Mouse (Mus musculus): ENCODE measurements at regions not wholly inside any gene's neighbourhood (a gene's known extent, or its start where the extent isn't known, plus 50 kb on each side); places are given as distances from the start of the nearest gene placed in this dataset.

GRCm38 (mm10) chr14:87297160-87297559 is 119.3 kb upstream of the Tdrd3 start:
- Histone ChIP-seq H3K9ac (no peak overlapping the region), H3K4me1 (replicated peaks) (no peaks in the 10 kb centered on the region), H3K9me3 (replicated peaks) (no peaks in the 10 kb centered on the region), H3K4me2 (no peak overlapping the region), H3K27ac (no peak overlapping the region), H3K4me3 (replicated peaks) (no peak overlapping the region), H3K36me3 (no peaks in the 10 kb centered on the region), H3K27me3 (no peaks in the 10 kb centered on the region)
- 50% methylated on average over 5 of the region's 5 CpGs for WGBS (ENCODE audit: insufficient replicate concordance)
- ATAC-seq (ENCODE audit: low read depth) (no peak), DNase-seq (no peak)

GRCm38 (mm10) chr14:87300838-87301237 is 115.6 kb upstream of the Tdrd3 start:
- no peak overlapping the region for H3K4me3 ChIP-seq (replicated peaks)
- no peaks in the 10 kb centered on the region for H3K4me1 ChIP-seq (replicated peaks)
- no peak overlapping the region for H3K9ac ChIP-seq
- DNase-seq, result no peak
- no peak overlapping the region for H3K27ac ChIP-seq
- no peaks in the 10 kb centered on the region for H3K36me3 ChIP-seq
- no peak overlapping the region for H3K4me2 ChIP-seq
- no peaks in the 10 kb centered on the region for H3K9me3 ChIP-seq (replicated peaks)
- no peaks in the 10 kb centered on the region for H3K27me3 ChIP-seq
- ATAC-seq (ENCODE audit: low read depth), result no peak
- WGBS (ENCODE audit: insufficient replicate concordance), result 65% methylated on average over 4 of the region's 4 CpGs

- no peak overlapping the region for H3K9ac ChIP-seq
- no peak overlapping the region for H3K4me3 ChIP-seq (replicated peaks)
- no peaks in the 10 kb centered on the region for H3K27me3 ChIP-seq
- no peaks in the 10 kb centered on the region for H3K4me1 ChIP-seq (replicated peaks)
- no peak for DNase-seq
- H3K27ac ChIP-seq, result no peak overlapping the region
- no peak for ATAC-seq (ENCODE audit: low read depth)
- H3K9me3 ChIP-seq (replicated peaks), result no peaks in the 10 kb centered on the region
- no peaks in the 10 kb centered on the region for H3K36me3 ChIP-seq
- no peak overlapping the region for H3K4me2 ChIP-seq
- 57% methylated on average over 5 of the region's 5 CpGs for WGBS (ENCODE audit: insufficient replicate concordance)
These were observed 114.9 kb upstream of the Tdrd3 start for GRCm38 (mm10) chr14:87301564-87301963.

GRCm38 (mm10) chr14:87305481-87305880 is 111.0 kb upstream of the Tdrd3 start:
- H3K4me1 ChIP-seq (replicated peaks), result no peaks in the 10 kb centered on the region
- H3K9me3 ChIP-seq (replicated peaks), result no peaks in the 10 kb centered on the region
- no peaks in the 10 kb centered on the region for H3K27me3 ChIP-seq
- no peak for ATAC-seq (ENCODE audit: low read depth)
- H3K9ac ChIP-seq, result no peak overlapping the region
- no peak overlapping the region for H3K4me2 ChIP-seq
- DNase-seq, result no peak
- WGBS (ENCODE audit: insufficient replicate concordance), result 69% methylated on average over 2 of the region's 2 CpGs
- H3K36me3 ChIP-seq, result no peaks in the 10 kb centered on the region
- no peak overlapping the region for H3K27ac ChIP-seq
- no peak overlapping the region for H3K4me3 ChIP-seq (replicated peaks)

GRCm38 (mm10) chr14:87306011-87306410 is 110.4 kb upstream of the Tdrd3 start:
- Histone ChIP-seq H3K9ac (no peak overlapping the region), H3K4me1 (replicated peaks) (no peaks in the 10 kb centered on the region), H3K27me3 (no peaks in the 10 kb centered on the region), H3K9me3 (replicated peaks) (no peaks in the 10 kb centered on the region), H3K27ac (no peak overlapping the region), H3K4me2 (no peak overlapping the region), H3K36me3 (no peaks in the 10 kb centered on the region), H3K4me3 (replicated peaks) (no peak overlapping the region)
- ATAC-seq (ENCODE audit: low read depth), result no peak
- WGBS (ENCODE audit: insufficient replicate concordance), result 63% methylated on average over 7 of the region's 7 CpGs
- no peak for DNase-seq

- no peaks in the 10 kb centered on the region for H3K4me1 ChIP-seq (replicated peaks)
- H3K4me3 ChIP-seq (replicated peaks), result no peak overlapping the region
- 70% methylated on average over 7 of the region's 7 CpGs for WGBS (ENCODE audit: insufficient replicate concordance)
- H3K27me3 ChIP-seq, result no peaks in the 10 kb centered on the region
- no peak for DNase-seq
- H3K36me3 ChIP-seq, result no peaks in the 10 kb centered on the region
- H3K4me2 ChIP-seq, result no peak overlapping the region
- ATAC-seq (ENCODE audit: low read depth), result no peak
- no peak overlapping the region for H3K27ac ChIP-seq
- no peak overlapping the region for H3K9ac ChIP-seq
- no peaks in the 10 kb centered on the region for H3K9me3 ChIP-seq (replicated peaks)
These were observed 108.4 kb upstream of the Tdrd3 start for GRCm38 (mm10) chr14:87308016-87308415.

- H3K27me3 ChIP-seq, result no peaks in the 10 kb centered on the region
- H3K4me2 ChIP-seq, result no peak overlapping the region
- H3K27ac ChIP-seq, result no peak overlapping the region
- no peak overlapping the region for H3K9ac ChIP-seq
- DNase-seq (no peak), ATAC-seq (ENCODE audit: low read depth) (no peak)
- H3K4me1 ChIP-seq (replicated peaks), result no peaks in the 10 kb centered on the region
- H3K9me3 ChIP-seq (replicated peaks), result no peaks in the 10 kb centered on the region
- 71% methylated on average over 5 of the region's 5 CpGs for WGBS (ENCODE audit: insufficient replicate concordance)
- no peaks in the 10 kb centered on the region for H3K36me3 ChIP-seq
- no peak overlapping the region for H3K4me3 ChIP-seq (replicated peaks)
These were observed 104.1 kb upstream of the Tdrd3 start for GRCm38 (mm10) chr14:87312318-87312717.

- H3K27me3 ChIP-seq, result no peaks in the 10 kb centered on the region
- DNase-seq, result no peak
- no peak overlapping the region for H3K9ac ChIP-seq
- H3K36me3 ChIP-seq, result no peaks in the 10 kb centered on the region
- no peak overlapping the region for H3K4me3 ChIP-seq (replicated peaks)
- no peak for ATAC-seq (ENCODE audit: low read depth)
- no peaks in the 10 kb centered on the region for H3K9me3 ChIP-seq (replicated peaks)
- H3K27ac ChIP-seq, result no peak overlapping the region
- H3K4me1 ChIP-seq (replicated peaks), result no peaks in the 10 kb centered on the region
- H3K4me2 ChIP-seq, result no peak overlapping the region
- WGBS (ENCODE audit: insufficient replicate concordance), result 20% methylated on average over 6 of the region's 6 CpGs
These were observed 101.3 kb upstream of the Tdrd3 start for GRCm38 (mm10) chr14:87314999-87315732.

GRCm38 (mm10) chr14:87327841-87328240 is 88.6 kb upstream of the Tdrd3 start:
- no peaks in the 10 kb centered on the region for H3K36me3 ChIP-seq
- H3K27ac ChIP-seq, result no peak overlapping the region
- H3K4me3 ChIP-seq (replicated peaks), result no peak overlapping the region
- H3K27me3 ChIP-seq, result no peaks in the 10 kb centered on the region
- DNase-seq (no peak), ATAC-seq (ENCODE audit: low read depth) (no peak)
- no peak overlapping the region for H3K9ac ChIP-seq
- H3K4me2 ChIP-seq, result no peak overlapping the region
- WGBS (ENCODE audit: insufficient replicate concordance), result 48% methylated on average over 1 of the region's 1 CpGs
- no peaks in the 10 kb centered on the region for H3K9me3 ChIP-seq (replicated peaks)
- H3K4me1 ChIP-seq (replicated peaks), result no peaks in the 10 kb centered on the region

- Histone ChIP-seq H3K9me3 (replicated peaks) (no peaks in the 10 kb centered on the region), H3K9ac (no peak overlapping the region), H3K27me3 (no peaks in the 10 kb centered on the region), H3K4me2 (no peak overlapping the region), H3K36me3 (no peaks in the 10 kb centered on the region), H3K4me3 (replicated peaks) (no peak overlapping the region), H3K27ac (no peak overlapping the region), H3K4me1 (replicated peaks) (no peaks in the 10 kb centered on the region)
- DNase-seq (no peak), ATAC-seq (ENCODE audit: low read depth) (no peak)
- WGBS (ENCODE audit: insufficient replicate concordance), result 58% methylated on average over 8 of the region's 8 CpGs
These were observed 78.4 kb upstream of the Tdrd3 start for GRCm38 (mm10) chr14:87337950-87338526.

GRCm38 (mm10) chr14:87344540-87344939 is 71.9 kb upstream of the Tdrd3 start:
- Histone ChIP-seq H3K27ac (no peak overlapping the region), H3K27me3 (no peaks in the 10 kb centered on the region), H3K4me2 (no peak overlapping the region), H3K9ac (no peak overlapping the region), H3K4me3 (replicated peaks) (no peak overlapping the region), H3K9me3 (replicated peaks) (no peaks in the 10 kb centered on the region), H3K36me3 (no peaks in the 10 kb centered on the region), H3K4me1 (replicated peaks) (no peaks in the 10 kb centered on the region)
- WGBS (ENCODE audit: insufficient replicate concordance), result 73% methylated on average over 1 of the region's 1 CpGs
- ATAC-seq (ENCODE audit: low read depth) (no peak), DNase-seq (no peak)

GRCm38 (mm10) chr14:87346812-87347211 is 69.6 kb upstream of the Tdrd3 start:
- no peaks in the 10 kb centered on the region for H3K27me3 ChIP-seq
- no peaks in the 10 kb centered on the region for H3K4me1 ChIP-seq (replicated peaks)
- no peak for ATAC-seq (ENCODE audit: low read depth)
- H3K27ac ChIP-seq, result no peak overlapping the region
- no peak overlapping the region for H3K4me2 ChIP-seq
- no peaks in the 10 kb centered on the region for H3K9me3 ChIP-seq (replicated peaks)
- no peak overlapping the region for H3K9ac ChIP-seq
- no peaks in the 10 kb centered on the region for H3K36me3 ChIP-seq
- no peak overlapping the region for H3K4me3 ChIP-seq (replicated peaks)
- no peak for DNase-seq
- 76% methylated on average over 3 of the region's 3 CpGs for WGBS (ENCODE audit: insufficient replicate concordance)

All from liver, embryonic 13.5 days (tissue).